Mouse (Mus musculus) kidney, adult 2 months (tissue): ENCODE measurements at regions not wholly inside any gene's neighbourhood (a gene's known extent, or its start where the extent isn't known, plus 50 kb on each side); places are given as distances from the start of the nearest gene placed in this dataset.

Experiments used
- DNase-seq: peaks from one replicate; pipeline ENCODE4 v3.0.0; 2021
- H3K27ac ChIP-seq: fragments of 200-500 bp; 2 replicates; pipeline ENCODE4 v1.5.1; 2012; ENCODE audit warnings: low read depth, low read length, control low read depth, inconsistent platforms; ENCODE audit not compliant: insufficient read depth
- H3K27me3 ChIP-seq: fragments of 200-500 bp; replicated peaks from 2 replicates; pipeline ENCODE4 v1.6.1; 2012; ENCODE audit warnings: mild to moderate bottlenecking, moderate library complexity, low read length, inconsistent platforms; ENCODE audit not compliant: control insufficient read depth, insufficient read depth
- H3K36me3 ChIP-seq: fragments of 200-500 bp; 2 replicates; pipeline ENCODE4 v1.6.1; 2012; ENCODE audit warnings: mild to moderate bottlenecking, moderate library complexity, low read length, inconsistent platforms; ENCODE audit not compliant: control insufficient read depth, insufficient read depth
- H3K4me1 ChIP-seq: fragments of 200-500 bp; 2 replicates; pipeline ENCODE4 v1.6.1; 2011; ENCODE audit warnings: low read length; ENCODE audit not compliant: control insufficient read depth, insufficient read depth
- H3K4me3 ChIP-seq: fragments of 200-500 bp; 2 replicates; pipeline ENCODE4 v1.5.1; 2011; ENCODE audit warnings: mild to moderate bottlenecking, low read depth, low read length, control low read depth; ENCODE audit not compliant: insufficient read depth
- CTCF ChIP-seq: fragments of 200-500 bp; conservative IDR thresholded peaks from 2 replicates; pipeline ENCODE4 v1.5.1; 2011; ENCODE audit warnings: low read depth, mild to moderate bottlenecking, control low read depth, low read length, moderate library complexity, mixed read lengths; ENCODE audit not compliant: insufficient read depth, insufficient read length
- POLR2A ChIP-seq: fragments of 200-500 bp; IDR thresholded peaks from one replicate; pipeline ENCODE4 v1.6.1; 2011; ENCODE audit warnings: low read depth, low read length, control low read depth
- WGBS: fragments of 180-500 bp; shearing (Covaris S2); methylation state at CpG from one replicate; pipeline ENCODE4 v1.1.7; 2018; 5-methylcytosine and 5-hydroxymethylcytosine counted together

GRCm38 (mm10) chr8:78054435-78054834 is 158.7 kb upstream of the Ttc29 start:
- TF ChIP-seq POLR2A (no peak), CTCF (no peak)
- Histone ChIP-seq H3K27ac (no peak overlapping the region), H3K36me3 (no peaks in the 10 kb centered on the region), H3K4me1 (0 out of 2 replicates have a peak, but pooled peaks cover 3% of the 10 kb centered on the region), H3K27me3 (no peaks in the 10 kb centered on the region), H3K4me3 (no peak overlapping the region)
- 7% methylated on average over 5 of the region's 5 CpGs for WGBS
- DNase-seq: no peak

GRCm38 (mm10) chr8:78054920-78055319 is 158.2 kb upstream of the Ttc29 start:
- Histone ChIP-seq H3K27me3 (no peaks in the 10 kb centered on the region), H3K4me1 (0 out of 2 replicates have a peak, but pooled peaks cover 3% of the 10 kb centered on the region), H3K4me3 (no peak overlapping the region), H3K36me3 (no peaks in the 10 kb centered on the region), H3K27ac (no peak overlapping the region)
- TF ChIP-seq POLR2A: no peak
- TF ChIP-seq CTCF: no peak
- 12% methylated on average over 8 of the region's 8 CpGs for WGBS
- DNase-seq: no peak

GRCm38 (mm10) chr8:78055531-78055930 is 157.6 kb upstream of the Ttc29 start:
- H3K27ac ChIP-seq: no peak overlapping the region

GRCm38 (mm10) chr8:78057357-78057756 is 155.7 kb upstream of the Ttc29 start:
- Histone ChIP-seq H3K4me1 (no peaks in the 10 kb centered on the region), H3K36me3 (no peaks in the 10 kb centered on the region), H3K4me3 (no peak overlapping the region), H3K27ac (no peak overlapping the region), H3K27me3 (no peaks in the 10 kb centered on the region)
- no peak for TF ChIP-seq POLR2A
- DNase-seq: no peak
- 54% methylated on average over 4 of the region's 4 CpGs for WGBS

More at GRCm38 (mm10) chr8:78055531-78055930, 157.6 kb upstream of the Ttc29 start:
- Histone ChIP-seq H3K4me3 (no peak overlapping the region), H3K36me3 (no peaks in the 10 kb centered on the region), H3K27me3 (no peaks in the 10 kb centered on the region), H3K4me1 (0 out of 2 replicates have a peak, but pooled peaks cover 3% of the 10 kb centered on the region)
- TF ChIP-seq CTCF (no peak), POLR2A (no peak)
- DNase-seq: no peak
- 66% methylated on average over 3 of the region's 3 CpGs for WGBS

GRCm38 (mm10) chr8:78061827-78062719 is 151.0 kb upstream of the Ttc29 start:
- Histone ChIP-seq H3K4me3 (no peak overlapping the region), H3K27ac (no peak overlapping the region), H3K27me3 (0 out of 2 replicates have a peak, but pooled peaks cover 2% of the 10 kb centered on the region), H3K4me1 (no peaks in the 10 kb centered on the region), H3K36me3 (no peaks in the 10 kb centered on the region)
- 56% methylated on average over 9 of the region's 9 CpGs for WGBS
- TF ChIP-seq CTCF (no peak), POLR2A (no peak)
- DNase-seq: peak; percentile 29

GRCm38 (mm10) chr8:78063529-78063928 is 149.6 kb upstream of the Ttc29 start:
- Histone ChIP-seq H3K4me3 (no peak overlapping the region), H3K4me1 (no peaks in the 10 kb centered on the region)
- peak; percentile 12 for DNase-seq

GRCm38 (mm10) chr8:78064161-78064560 is 148.9 kb upstream of the Ttc29 start:
- Histone ChIP-seq H3K27ac (no peak overlapping the region), H3K4me1 (no peaks in the 10 kb centered on the region), H3K4me3 (no peak overlapping the region), H3K27me3 (0 out of 2 replicates have a peak, but pooled peaks cover 2% of the 10 kb centered on the region), H3K36me3 (no peaks in the 10 kb centered on the region)
- DNase-seq: no peak
- 46% methylated on average over 13 of the region's 13 CpGs for WGBS
- TF ChIP-seq CTCF (no peak), POLR2A (no peak)

More at GRCm38 (mm10) chr8:78063529-78063928, 149.6 kb upstream of the Ttc29 start:
- WGBS: 9% methylated on average over 13 of the region's 13 CpGs
- no peak overlapping the region for H3K27ac ChIP-seq
- H3K36me3 ChIP-seq: no peaks in the 10 kb centered on the region
- 0 out of 2 replicates have a peak, but pooled peaks cover 2% of the 10 kb centered on the region for H3K27me3 ChIP-seq
- TF ChIP-seq POLR2A: no peak
- peak; percentile 34; the same call in 1 of the 2 replicates for TF ChIP-seq CTCF
